Mouse (Mus musculus) B cell, adult (primary cell): ENCODE results near the gene C87436. TPM values are rescaled to one million over a fixed set of nuclear protein-coding genes. Genes with fewer than 3 reads are reported as not detected.

ENCODE experiments used
- total RNA-seq: library from RNA; stranded (reverse); gene quantifications from 4 replicates; pipeline ENCODE4 v1.2.4, GENCODE M21; 2023; ENCODE audit not compliant: inconsistent age

The C87436 gene
- total RNA-seq: 55.8 to 62.1 TPM (median 57.9 TPM) in 4 replicates

GRCm38 (mm10) chr6:86438272-86439118, at the start of gene C87436:
C87436 (plus strand) TSS chr6:86438374.

DNA sequence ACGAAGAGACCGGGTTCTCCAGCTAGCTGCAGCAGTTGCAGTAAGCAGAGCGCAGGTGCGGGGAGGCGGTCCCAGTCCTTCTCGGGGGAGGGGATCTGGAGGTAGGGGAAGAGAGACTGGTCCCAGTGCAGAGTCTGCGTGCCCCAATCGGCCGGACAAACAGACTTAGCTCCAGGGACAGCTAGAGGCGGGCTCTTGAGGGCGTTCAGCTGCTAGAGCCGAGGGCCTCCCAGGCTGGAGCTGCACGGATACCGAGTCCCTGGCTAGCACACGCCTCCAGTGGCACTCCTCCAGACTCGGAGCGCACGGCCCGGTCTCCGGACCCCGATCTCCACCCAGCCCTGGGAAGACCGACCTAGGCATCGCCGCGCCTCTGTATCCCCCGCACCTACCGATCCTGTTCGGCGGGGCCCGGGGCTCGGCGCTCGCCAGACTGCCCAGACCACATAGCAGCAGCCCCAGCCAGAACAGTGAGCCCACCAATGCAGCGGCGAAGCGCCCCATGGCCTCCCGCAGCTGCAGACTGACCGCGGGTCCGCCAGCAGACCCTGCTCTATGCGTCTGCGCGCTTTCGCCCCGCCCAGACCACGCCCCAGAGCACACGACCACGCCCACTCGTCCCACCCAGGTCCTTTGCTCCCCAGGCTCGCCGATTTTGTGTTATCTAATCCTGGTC, 41.5 kb upstream of the C87436 start, which contains the start of gene Pcyox1:
Gene Pcyox1 (minus strand): TSS at position 574 of the 676 bp plus-strand sequence.

GRCm38 (mm10) chr6:86404100-86404861, 33.9 kb upstream of the C87436 start, which contains the start of gene Tia1:
Tia1 (plus strand) TSS chr6:86404219.

DNA sequence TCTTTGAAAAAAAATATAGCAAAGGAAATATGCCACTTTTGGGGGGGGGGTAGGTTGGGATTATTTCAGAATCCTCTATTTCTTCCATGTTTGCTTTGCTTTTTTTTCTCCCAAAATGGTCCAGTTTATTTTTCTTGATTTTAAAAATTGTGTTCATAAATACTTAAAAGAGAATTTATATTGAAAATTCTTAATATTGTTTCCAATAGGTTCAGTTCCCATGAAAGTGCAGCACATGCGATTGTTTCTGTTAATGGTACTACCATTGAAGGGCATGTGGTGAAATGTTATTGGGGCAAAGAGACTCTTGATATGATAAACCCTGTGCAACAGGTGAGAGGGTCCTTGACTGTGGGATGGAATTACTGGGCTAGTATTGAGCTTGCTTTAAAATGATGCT, 11.8 kb upstream of the C87436 start, which contains the start of gene Gm44790:
Gene Gm44790 (plus strand): TSS at position 301 of the 400 bp plus-strand sequence.

Other genes with a start within 250 kb of the C87436 start
- 0.74 to 1.8 TPM (median 1.3 TPM) in 4 replicates for gene Tgfa, start 243.2 kb upstream of the C87436 start, total RNA-seq
- gene Fam136a, start 72.7 kb upstream of the C87436 start, total RNA-seq: 18.2 to 27.1 TPM (median 21.3 TPM) in 4 replicates
- 213 to 237 TPM (median 222 TPM) in 4 replicates for gene Snrpg, start 67.1 kb upstream of the C87436 start, total RNA-seq
- gene Pcyox1, start 41.2 kb upstream of the C87436 start, total RNA-seq: 10.5 to 14.2 TPM (median 11.1 TPM) in 4 replicates
- 103 to 113 TPM (median 107 TPM) in 4 replicates for gene Tia1, start 34.2 kb upstream of the C87436 start, total RNA-seq
- gene Gm44790, start 11.7 kb upstream of the C87436 start, total RNA-seq: 0.81 TPM in 1 of 4 replicates, not detected in the others
- 198 to 209 TPM (median 206 TPM) in 4 replicates for gene Pcbp1, start 87.9 kb downstream of the C87436 start, total RNA-seq
- not detected in 4 replicates for gene Asprv1, start 189.8 kb downstream of the C87436 start, total RNA-seq
- 15.7 to 26.1 TPM (median 20.0 TPM) in 4 replicates for gene Mxd1, start 230.8 kb downstream of the C87436 start, total RNA-seq
- gene Snrnp27, start 246.1 kb downstream of the C87436 start, total RNA-seq: 35.8 to 42.2 TPM (median 40.5 TPM) in 4 replicates